Mouse (Mus musculus) intestine, postnatal 0 days (tissue): ENCODE results near the gene Lce1a1. TPM values are rescaled to one million over a fixed set of nuclear protein-coding genes. Genes with fewer than 3 reads are reported as not detected.

Source experiments
- ATAC-seq: fragments of 200-750 bp; cut with Nextera tagmentation; 2 replicates; pipeline ENCODE4 v1.8.0; 2017; ENCODE audit warnings: mild to moderate bottlenecking, moderate TSS enrichment, moderate library complexity
- H3K27ac ChIP-seq: fragments of 300-500 bp; sonication (generic); 2 replicates; pipeline ENCODE4 v1.5.1; 2014; ENCODE audit warnings: mild to moderate bottlenecking, low read depth, low read length, moderate library complexity
- H3K27me3 ChIP-seq: fragments of 300-500 bp; sonication (generic); replicated peaks from 2 replicates; pipeline ENCODE4 v1.6.1; 2014; ENCODE audit warnings: low read length, mixed read lengths; ENCODE audit not compliant: control insufficient read depth, insufficient read depth
- H3K36me3 ChIP-seq: fragments of 300-500 bp; sonication (generic); 2 replicates; pipeline ENCODE4 v1.6.1; 2014; ENCODE audit warnings: mild to moderate bottlenecking, moderate library complexity; ENCODE audit not compliant: control insufficient read depth, insufficient read depth
- H3K4me1 ChIP-seq: fragments of 300-500 bp; sonication (generic); replicated peaks from 2 replicates; pipeline ENCODE4 v1.6.1; 2014; ENCODE audit warnings: antibody characterized with exemption, low read length, mixed read lengths; ENCODE audit not compliant: control insufficient read depth, insufficient read depth
- H3K4me2 ChIP-seq: fragments of 300-500 bp; sonication (generic); replicated peaks from 2 replicates; pipeline ENCODE4 v1.6.1; 2014; ENCODE audit warnings: low read depth, mild to moderate bottlenecking, moderate library complexity
- H3K4me3 ChIP-seq: fragments of 300-500 bp; sonication (generic); 2 replicates; pipeline ENCODE4 v1.5.1; 2014; ENCODE audit warnings: low read depth, low read length
- H3K9ac ChIP-seq: fragments of 300-500 bp; sonication (generic); 2 replicates; pipeline ENCODE4 v1.6.1; 2014; ENCODE audit warnings: mild to moderate bottlenecking, low read depth, low read length
- H3K9me3 ChIP-seq: fragments of 300-500 bp; sonication (generic); 2 replicates; pipeline ENCODE4 v1.6.1; 2016; ENCODE audit warnings: mixed run types; ENCODE audit not compliant: control insufficient read depth
- CTCF ChIP-seq: sonication (generic); IDR thresholded peaks from 2 replicates; pipeline ENCODE4 v1.5.1; 2016; ENCODE audit warnings: low read depth, mild to moderate bottlenecking, control low read depth, antibody characterized with exemption, moderate library complexity
- WGBS: fragments of 180-500 bp; shearing (Covaris S2); extraction: QIAGEN DNeasy Blood & Tissue Kit; methylation state at CpG from one replicate; pipeline ENCODE4 v1.1.7; 2014; 5-methylcytosine and 5-hydroxymethylcytosine counted together
- polyA plus RNA-seq: library from polyadenylated mRNA; unstranded; fragments of >200 nt; fragmentation: Nextera tagmentation; extraction: Ambion mirVana; gene quantifications from 2 replicates; pipeline ENCODE4 v1.2.1, GENCODE M21; 2015

The Lce1a1 gene
- polyA plus RNA-seq, 1 experiment from 2014 or later = 0.46 TPM

- Histone ChIP-seq H3K27me3 (no peaks in the 10 kb centered on the region), H3K4me2 (no peak within 1 kb of the TSS), H3K4me3 (no peak within 1 kb of the TSS), H3K4me1 (no peaks in the 10 kb centered on the region), H3K27ac (no peak within 1 kb of the TSS), H3K9me3 (no peaks in the 10 kb centered on the region), H3K36me3 (no peaks in the 10 kb centered on the region), H3K9ac (no peak within 1 kb of the TSS)
- no peak for ATAC-seq
- no peak for TF ChIP-seq CTCF
These were observed 8.7 kb upstream of the Lce1a1 start, which contains the start of gene Lce1b for GRCm38 (mm10) chr3:92656826-92657225. Gene Lce1b (minus strand): TSS chr3:92656926.

- H3K9me3 ChIP-seq = no peaks in the 10 kb centered on the region
- H3K4me3 ChIP-seq = no peak overlapping the region
- WGBS = 92% methylated on average over 15 of the region's 15 CpGs
- H3K4me1 ChIP-seq = no peaks in the 10 kb centered on the region
- no peak overlapping the region for H3K9ac ChIP-seq
- no peak overlapping the region for H3K27ac ChIP-seq
- no peak for TF ChIP-seq CTCF
- no peak overlapping the region for H3K4me2 ChIP-seq
- no peak for ATAC-seq
- H3K27me3 ChIP-seq = no peaks in the 10 kb centered on the region
- no peaks in the 10 kb centered on the region for H3K36me3 ChIP-seq
These were observed 8.3 kb downstream of the Lce1a1 start for GRCm38 (mm10) chr3:92639854-92640253.

- Histone ChIP-seq H3K9ac (no peak overlapping the region), H3K4me2 (no peak overlapping the region), H3K4me1 (no peaks in the 10 kb centered on the region), H3K27ac (peak overlapping the region; percentile 63), H3K4me3 (no peak overlapping the region), H3K27me3 (no peaks in the 10 kb centered on the region), H3K36me3 (no peaks in the 10 kb centered on the region), H3K9me3 (no peaks in the 10 kb centered on the region)
- TF ChIP-seq CTCF = no peak
- peak; percentile 84 for ATAC-seq
- WGBS = 25% methylated on average over 3 of the region's 3 CpGs
These were observed 9.5 kb downstream of the Lce1a1 start for GRCm38 (mm10) chr3:92638653-92638991.

- no peaks in the 10 kb centered on the region for H3K9me3 ChIP-seq
- 45% methylated on average over 1 of the region's 1 CpGs for WGBS
- H3K27me3 ChIP-seq = no peaks in the 10 kb centered on the region
- H3K4me1 ChIP-seq = no peaks in the 10 kb centered on the region
- H3K4me3 ChIP-seq = no peak overlapping the region
- H3K36me3 ChIP-seq = no peaks in the 10 kb centered on the region
- H3K9ac ChIP-seq = no peak overlapping the region
- TF ChIP-seq CTCF = no peak
- peak; percentile 93 for ATAC-seq
- peak overlapping the region; percentile 63 for H3K27ac ChIP-seq
- H3K4me2 ChIP-seq = no peak overlapping the region
These were observed 10.1 kb downstream of the Lce1a1 start for GRCm38 (mm10) chr3:92637745-92638652.

- H3K4me1 ChIP-seq = 0 out of 2 replicates have a peak, but pooled peaks cover 3% of the 10 kb centered on the region
- no peak for ATAC-seq
- no peak within 1 kb of the TSS for H3K4me3 ChIP-seq
- 44% methylated on average over 2 of the region's 2 CpGs for whole genome bisulfite sequencing
- no peak within 1 kb of the TSS for H3K4me2 ChIP-seq
- TF ChIP-seq CTCF = no peak
- H3K36me3 ChIP-seq = no peaks in the 10 kb centered on the region
- H3K27ac ChIP-seq = no peak within 1 kb of the TSS
- no peak within 1 kb of the TSS for H3K9ac ChIP-seq
- H3K27me3 ChIP-seq = no peaks in the 10 kb centered on the region
- H3K9me3 ChIP-seq = no peaks in the 10 kb centered on the region
These were observed 26.5 kb downstream of the Lce1a1 start, which contains the start of gene Lce6a for GRCm38 (mm10) chr3:92621560-92621959. Gene Lce6a (minus strand): TSS chr3:92621660.

- H3K27me3 ChIP-seq = no peaks in the 10 kb centered on the region
- ATAC-seq = no peak
- WGBS = 39% methylated on average over 1 of the region's 1 CpGs
These were observed 38.3 kb downstream of the Lce1a1 start for GRCm38 (mm10) chr3:92609804-92610203.

More at GRCm38 (mm10) chr3:92609804-92610203, 38.3 kb downstream of the Lce1a1 start:
- TF ChIP-seq CTCF = no peak
- no peak overlapping the region for H3K27ac ChIP-seq
- H3K4me3 ChIP-seq = no peak overlapping the region
- H3K4me2 ChIP-seq = no peak overlapping the region
- H3K9ac ChIP-seq = no peak overlapping the region
- H3K4me1 ChIP-seq = no peaks in the 10 kb centered on the region
- H3K9me3 ChIP-seq = no peaks in the 10 kb centered on the region
- no peaks in the 10 kb centered on the region for H3K36me3 ChIP-seq
